Mouse (Mus musculus) brain, embryonic 14.5 days (tissue): Measurements from ENCODE around the gene Cdc34b.

Experiments used
- CTCF ChIP-seq: fragments of 200-500 bp; IDR thresholded peaks from 2 replicates; pipeline ENCODE4 v1.5.1; 2012; ENCODE audit warnings: inconsistent platforms, mild to moderate bottlenecking, moderate library complexity, borderline replicate concordance; ENCODE audit not compliant: insufficient read depth, insufficient read length; ENCODE audit errors: extremely low read depth
- POLR2A ChIP-seq: fragments of 200-500 bp; IDR thresholded peaks from 2 replicates; pipeline ENCODE4 v1.6.1; 2012; ENCODE audit warnings: mild to moderate bottlenecking, inconsistent platforms, borderline replicate concordance; ENCODE audit not compliant: poor library complexity, insufficient read depth, insufficient read length, severe bottlenecking; ENCODE audit errors: extremely low read depth

DNA sequence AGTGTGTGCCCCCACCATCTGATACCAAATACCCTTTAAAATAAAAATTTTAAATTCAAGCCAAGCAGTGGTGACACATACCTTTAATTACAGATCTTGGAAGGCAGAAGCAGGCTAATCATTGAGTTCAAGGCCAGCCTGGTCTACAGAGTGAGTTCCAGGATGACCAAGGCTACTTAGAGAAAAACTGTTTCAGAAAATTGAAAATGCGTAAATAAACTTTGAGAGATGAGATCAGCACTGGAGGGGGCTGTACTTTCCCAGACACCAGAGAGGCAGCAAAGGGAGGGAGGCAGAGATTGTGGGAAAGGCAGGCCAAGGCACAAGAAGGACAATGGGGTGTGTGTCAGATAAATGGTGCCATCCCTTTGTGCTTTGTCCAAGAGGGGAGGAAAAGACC, 20.7 kb downstream of the Cdc34b start:
- TF ChIP-seq CTCF (no peak), POLR2A (no peak)
